Comparison of ENCODE assay signal across 14 mouse cellular contexts in genomic region chr9:122152063-122152462, GRCm38 (mm10).
"Had no signal": no experiment of that assay in that cellular context is flagged by ENCODE, and none has a peak within 500 bp of the region (broad histone marks: within the 10 kb centered on the region; RNA-seq: fewer than 3 reads in every experiment).

No protein-coding gene starts in this region.

- H3K4me2 ChIP-seq: limb, embryonic 13.5 days; liver, embryonic 11.5 days; liver, embryonic 15.5 days; lung, embryonic 15.5 days; midbrain, embryonic 11.5 days; stomach, embryonic 15.5 days had no signal

- H3K27ac ChIP-seq: limb, embryonic 13.5 days; liver, embryonic 15.5 days; lung, embryonic 15.5 days; macrophage; stomach, embryonic 15.5 days had no signal

- H3K4me1 ChIP-seq: lung, embryonic 15.5 days had no signal

- H3K9ac ChIP-seq: limb, embryonic 13.5 days; liver, embryonic 15.5 days; lung, embryonic 15.5 days; stomach, embryonic 15.5 days had no signal

- H3K9me3 ChIP-seq: limb, embryonic 13.5 days; liver, embryonic 15.5 days; lung, embryonic 15.5 days; stomach, embryonic 15.5 days had no signal

- DNase-seq: kidney, adult 2 months; layer of hippocampus, postnatal 36 days; right cerebral cortex, postnatal 14 days; thymus, postnatal 36 days had no signal

- H3K4me3 ChIP-seq: limb, embryonic 13.5 days; liver, embryonic 15.5 days; lung, embryonic 15.5 days; stomach, embryonic 15.5 days had no signal

- H3K27me3 ChIP-seq: limb, embryonic 13.5 days; liver, embryonic 15.5 days; lung, embryonic 15.5 days; megakaryocyte, embryonic 14.5 days; stomach, embryonic 15.5 days had no signal

- ATAC-seq: inflammation-experienced regulatory T-cells, adult 6 months; midbrain, embryonic 16.5 days had no signal
